Mouse (Mus musculus) liver, adult 2 months (tissue): Measurements from ENCODE around the gene Epha6.

Source experiments
- CTCF ChIP-seq: fragments of 200-500 bp; IDR thresholded peaks from 2 replicates; pipeline ENCODE4 v1.5.1; 2011; ENCODE audit warnings: low read depth, low read length, control low read depth
- POLR2A ChIP-seq: fragments of 200-500 bp; IDR thresholded peaks from 2 replicates; pipeline ENCODE4 v1.6.1; 2011; ENCODE audit warnings: low read length, control low read depth; ENCODE audit not compliant: insufficient read depth; ENCODE audit errors: extremely low read depth

GRCm38 (mm10) chr16:60257044-60257443 is 348.3 kb downstream of the Epha6 start:
- TF ChIP-seq CTCF: no peak
- no peak for TF ChIP-seq POLR2A
